ENCODE assay signal across 9 mouse cellular contexts in genomic region chr16:6791655-6792054, GRCm38 (mm10).
DNase-seq lines count a peak whose midpoint lies in the region; ATAC-seq and TF ChIP-seq lines count a peak whose summit lies in the region.
"Had no signal": no experiment of that assay in that cellular context is flagged by ENCODE, and none has a peak within 500 bp of the region (broad histone marks: within the 10 kb centered on the region; RNA-seq: fewer than 3 reads in every experiment).

No protein-coding gene starts in this region.

- H3K4me2 ChIP-seq in kidney, embryonic 15.5 days: no peak overlapping the region
- no peak overlapping the region for H3K4me2 ChIP-seq in neural tube, embryonic 15.5 days
- H3K4me2 ChIP-seq: lung, embryonic 15.5 days had no signal

- no peaks in the 10 kb centered on the region for H3K9me3 ChIP-seq in kidney, embryonic 15.5 days (replicated peaks)
- H3K9me3 ChIP-seq in neural tube, embryonic 15.5 days (replicated peaks): no peaks in the 10 kb centered on the region
- H3K9me3 ChIP-seq: lung, embryonic 15.5 days had no signal

- 13% methylated on average over 9 of the region's 9 CpGs for WGBS in kidney, embryonic 15.5 days
- 13% methylated on average over 9 of the region's 9 CpGs for WGBS in liver, adult 2 months
- WGBS in neural tube, embryonic 15.5 days: 13% methylated on average over 9 of the region's 9 CpGs

- TF ChIP-seq CTCF in cortical plate, adult 2 months (IDR thresholded peaks at IDR 0.05; ENCODE audit: extremely low read depth, insufficient read depth, low read length): peak; percentile 68
- peak; percentile 56 for TF ChIP-seq CTCF in liver, adult 2 months (IDR thresholded peaks at IDR 0.05; ENCODE audit: low read depth, low read length)

- TF ChIP-seq POLR2A in cortical plate, adult 2 months (IDR thresholded peaks at IDR 0.05; ENCODE audit: extremely low read depth, insufficient read depth, low read length): no peak
- TF ChIP-seq POLR2A in liver, adult 2 months (IDR thresholded peaks at IDR 0.05; ENCODE audit: extremely low read depth, insufficient read depth, low read length): no peak

- no peak overlapping the region for H3K27ac ChIP-seq in cortical plate, adult 2 months (ENCODE audit: insufficient read depth, low read length)
- H3K27ac ChIP-seq in kidney, embryonic 15.5 days: no peak overlapping the region
- no peak overlapping the region for H3K27ac ChIP-seq in liver, adult 2 months (replicated peaks; ENCODE audit: insufficient read depth, low read depth, low read length)
- H3K27ac ChIP-seq in neural tube, embryonic 15.5 days (replicated peaks): peak overlapping the region; percentile 35; the same call in 1 of the 2 replicates
- H3K27ac ChIP-seq: lung, embryonic 15.5 days had no signal

- peak; percentile 46 for DNase-seq in 416B (ENCODE audit: low read depth)
- peak; percentile 26 to 36 for DNase-seq in adrenal gland, adult 18-20 months (ENCODE audit: low spot score in 2 of 2)
- DNase-seq in heart, adult 9 months (ENCODE audit: low spot score in 2 of 2): peak; percentile 2 to 17
- peak; percentile 39 for DNase-seq in liver, adult 2 months (ENCODE audit: extremely low read depth, low read depth, low spot score)
- no peak for DNase-seq in spleen, adult 18-20 months

- H3K27me3 ChIP-seq in kidney, embryonic 15.5 days: no peaks in the 10 kb centered on the region
- no peaks in the 10 kb centered on the region for H3K27me3 ChIP-seq in liver, adult 2 months (ENCODE audit: control insufficient read depth, insufficient read depth, low read length)
- no peaks in the 10 kb centered on the region for H3K27me3 ChIP-seq in neural tube, embryonic 15.5 days (replicated peaks)
- H3K27me3 ChIP-seq: lung, embryonic 15.5 days had no signal

- H3K36me3 ChIP-seq in kidney, embryonic 15.5 days: no peaks in the 10 kb centered on the region
- H3K36me3 ChIP-seq in liver, adult 2 months (ENCODE audit: control insufficient read depth, insufficient read depth, low read length): no peaks in the 10 kb centered on the region
- no peaks in the 10 kb centered on the region for H3K36me3 ChIP-seq in neural tube, embryonic 15.5 days
- H3K36me3 ChIP-seq: lung, embryonic 15.5 days had no signal

- ATAC-seq in kidney, embryonic 15.5 days (replicated peaks; ENCODE audit: low FRiP score): peak; percentile 74; the same call in 1 of the 2 replicates
- ATAC-seq in neural tube, embryonic 15.5 days (ENCODE audit: low FRiP score): peak; percentile 84

- no peaks in the 10 kb centered on the region for H3K79me2 ChIP-seq in liver, adult 2 months (ENCODE audit: control insufficient read depth, insufficient read depth, low read length)

- H3K4me3 ChIP-seq in cortical plate, adult 2 months (ENCODE audit: insufficient read depth, low read length): no peak overlapping the region
- no peak overlapping the region for H3K4me3 ChIP-seq in kidney, embryonic 15.5 days (replicated peaks)
- H3K4me3 ChIP-seq in liver, adult 2 months (ENCODE audit: insufficient read depth, low read depth, low read length): no peak overlapping the region
- no peak overlapping the region for H3K4me3 ChIP-seq in neural tube, embryonic 15.5 days (replicated peaks)
- H3K4me3 ChIP-seq: lung, embryonic 15.5 days had no signal

- H3K4me1 ChIP-seq in cortical plate, adult 2 months (ENCODE audit: control insufficient read depth, insufficient read depth, low read length): peaks cover 5% of the 10 kb centered on the region
- no peaks in the 10 kb centered on the region for H3K4me1 ChIP-seq in kidney, embryonic 15.5 days
- H3K4me1 ChIP-seq in liver, adult 2 months (ENCODE audit: control insufficient read depth, insufficient read depth, low read length): no peaks in the 10 kb centered on the region
- peaks cover 13% of the 10 kb centered on the region for H3K4me1 ChIP-seq in neural tube, embryonic 15.5 days
- H3K4me1 ChIP-seq: lung, embryonic 15.5 days had no signal

- H3K9ac ChIP-seq in kidney, embryonic 15.5 days: no peak overlapping the region
- H3K9ac ChIP-seq in liver, adult 2 months (ENCODE audit: low read depth, low read length): no peak overlapping the region
- no peak overlapping the region for H3K9ac ChIP-seq in neural tube, embryonic 15.5 days (replicated peaks)
- H3K9ac ChIP-seq: lung, embryonic 15.5 days had no signal

Comparison
In these comparisons a context has a peak if more than half of its experiments do, and no peak if none do; other contexts are left out.
1. DNase-seq: peak in 416B (single experiment), adrenal gland, adult 18-20 months (2 of 2), heart, adult 9 months (2 of 2) and liver, adult 2 months (single experiment); none in spleen, adult 18-20 months (0 of 2).